Mouse (Mus musculus) fibroblast of lung, adult 2 months (primary cell): ENCODE measurements around the gene Txn2.

ENCODE experiments used
- DNase-seq: peaks from one replicate; pipeline ENCODE4 v3.0.0-alpha.2; 2011; ENCODE audit warnings: low read depth

Txn2 gene

GRCm38 (mm10) chr15:77906545-77906944, 22.3 kb downstream of the Txn2 start:
- no peak for DNase-seq

DNA sequence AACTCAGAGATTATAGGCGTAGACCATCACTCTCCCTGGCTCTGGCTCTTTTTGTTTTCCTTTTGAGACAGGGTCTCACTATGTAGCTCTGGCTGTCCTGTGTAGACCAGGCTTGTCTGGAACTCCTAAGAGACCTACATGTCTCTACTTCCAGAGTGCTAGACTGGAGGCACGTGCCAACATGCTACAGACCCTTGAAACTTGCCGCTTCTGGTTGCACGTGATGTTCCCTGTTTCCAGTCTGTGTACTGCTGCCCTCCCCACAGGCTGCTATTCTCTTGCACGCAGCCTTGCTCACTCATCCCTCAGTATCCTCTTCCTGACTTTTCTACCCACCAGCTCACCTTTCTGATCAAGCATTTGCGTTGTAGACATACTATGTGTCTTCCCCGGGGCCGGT, 22.7 kb downstream of the Txn2 start:
- no peak for DNase-seq

GRCm38 (mm10) chr15:77905275-77905970, 23.4 kb downstream of the Txn2 start:
- DNase-seq, result no peak

GRCm38 (mm10) chr15:77904363-77904892, 24.4 kb downstream of the Txn2 start:
- DNase-seq, result no peak

GRCm38 (mm10) chr15:77903176-77903575, 25.6 kb downstream of the Txn2 start:
- no peak for DNase-seq

GRCm38 (mm10) chr15:77894926-77895325, 33.9 kb downstream of the Txn2 start:
- no peak for DNase-seq

GRCm38 (mm10) chr15:77893292-77893691, 35.5 kb downstream of the Txn2 start:
- DNase-seq, result no peak

DNA sequence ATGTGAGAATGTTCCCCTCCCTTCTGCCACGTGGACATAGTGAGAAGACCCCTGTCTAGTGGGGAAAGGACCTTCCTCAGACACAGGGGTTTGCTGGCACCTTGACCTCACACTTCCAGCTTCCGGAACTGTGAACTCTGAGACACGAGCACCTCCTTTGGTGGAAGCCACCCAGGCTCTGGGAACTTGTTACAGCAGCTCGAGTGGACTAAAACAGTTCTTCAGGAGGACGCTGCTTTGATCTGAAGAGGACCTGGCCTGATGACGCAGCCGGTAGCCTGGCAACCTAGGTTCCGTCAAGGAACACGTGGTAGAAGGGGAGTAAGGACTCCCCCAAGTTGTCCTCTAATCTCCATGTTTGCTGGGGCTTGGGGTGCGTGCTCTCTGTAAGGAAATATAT, 36.4 kb downstream of the Txn2 start:
- DNase-seq, result no peak

DNA sequence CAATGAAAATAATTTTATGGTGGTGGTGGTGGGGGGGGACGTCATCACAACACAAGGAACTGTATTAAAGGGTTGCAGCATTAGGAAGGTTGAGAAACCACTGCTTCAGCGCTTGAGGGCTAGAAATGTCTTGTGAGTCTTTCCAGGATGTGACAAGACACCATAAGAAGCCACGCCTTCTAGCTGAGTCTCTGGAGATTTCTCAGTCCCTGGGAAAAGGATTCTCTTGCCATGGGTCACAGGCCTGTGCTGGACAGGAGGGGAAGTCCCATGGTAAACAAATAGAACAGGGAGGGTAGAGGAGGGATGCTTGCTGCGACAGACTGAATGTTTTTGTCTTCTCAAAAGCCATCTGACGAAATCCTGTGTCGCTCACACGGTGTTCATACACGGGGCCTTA, 37.0 kb downstream of the Txn2 start:
- DNase-seq, result no peak

DNA sequence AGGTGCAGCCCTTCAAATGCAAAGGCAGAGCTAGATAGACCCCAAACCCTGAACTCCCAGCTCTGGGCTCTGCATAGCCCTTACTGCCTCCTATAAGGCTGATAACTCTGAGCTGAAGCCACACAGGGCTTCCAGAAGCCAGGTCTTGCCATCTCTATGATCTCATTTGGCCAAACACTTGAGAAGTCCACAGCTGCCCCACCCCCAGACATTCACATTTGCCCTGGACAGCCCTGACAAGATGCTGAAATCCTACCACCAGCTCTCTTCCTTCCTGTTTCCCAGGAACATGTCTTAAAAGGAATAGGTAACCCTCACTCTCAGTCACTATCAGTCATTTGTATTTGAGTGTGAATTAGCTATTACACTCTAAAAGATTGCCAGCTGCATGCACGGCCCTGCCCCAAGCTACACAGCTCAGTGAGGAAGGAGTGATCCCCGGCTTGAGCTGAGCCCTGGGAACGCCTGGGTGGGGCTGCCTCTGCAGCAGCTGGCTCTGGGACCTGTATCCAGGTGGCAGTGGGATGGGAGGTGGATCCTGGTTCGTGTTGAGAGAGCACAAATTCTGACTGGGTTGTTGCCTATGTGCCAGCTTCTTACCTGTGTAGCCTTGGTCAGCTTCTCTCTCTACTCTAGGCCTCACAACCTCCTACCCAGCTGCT, 38.9 kb downstream of the Txn2 start:
- no peak for DNase-seq

- DNase-seq, result peak; percentile 95
Measured at GRCm38 (mm10) chr15:77888286-77888685, 40.5 kb downstream of the Txn2 start.

- DNase-seq, result no peak
Measured at GRCm38 (mm10) chr15:77887093-77887488, 41.7 kb downstream of the Txn2 start.

- no peak for DNase-seq
Measured at GRCm38 (mm10) chr15:77886369-77887092, 42.3 kb downstream of the Txn2 start.

DNA sequence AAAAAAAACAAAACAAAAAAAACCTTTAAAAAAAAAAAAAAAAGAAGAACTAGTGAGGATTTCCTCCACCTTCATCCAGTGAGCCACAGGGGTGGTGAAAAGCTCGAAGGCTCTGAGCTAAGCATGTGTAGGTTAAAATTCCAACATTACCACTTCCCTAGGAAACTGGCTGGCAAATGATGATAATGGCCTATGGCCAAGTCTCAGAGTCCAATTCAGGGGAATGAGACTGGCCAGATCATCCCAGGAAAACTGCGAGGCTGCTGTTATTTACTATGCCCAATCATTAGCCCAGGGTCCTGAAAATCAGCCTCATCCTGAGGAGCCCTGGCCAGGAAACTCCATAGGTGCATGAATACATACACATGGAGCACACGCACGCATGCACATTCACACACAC, 42.9 kb downstream of the Txn2 start:
- DNase-seq, result no peak

GRCm38 (mm10) chr15:77885159-77885558, 43.6 kb downstream of the Txn2 start:
- DNase-seq, result no peak

- DNase-seq, result no peak
Measured at GRCm38 (mm10) chr15:77883697-77884010, 45.2 kb downstream of the Txn2 start.

DNA sequence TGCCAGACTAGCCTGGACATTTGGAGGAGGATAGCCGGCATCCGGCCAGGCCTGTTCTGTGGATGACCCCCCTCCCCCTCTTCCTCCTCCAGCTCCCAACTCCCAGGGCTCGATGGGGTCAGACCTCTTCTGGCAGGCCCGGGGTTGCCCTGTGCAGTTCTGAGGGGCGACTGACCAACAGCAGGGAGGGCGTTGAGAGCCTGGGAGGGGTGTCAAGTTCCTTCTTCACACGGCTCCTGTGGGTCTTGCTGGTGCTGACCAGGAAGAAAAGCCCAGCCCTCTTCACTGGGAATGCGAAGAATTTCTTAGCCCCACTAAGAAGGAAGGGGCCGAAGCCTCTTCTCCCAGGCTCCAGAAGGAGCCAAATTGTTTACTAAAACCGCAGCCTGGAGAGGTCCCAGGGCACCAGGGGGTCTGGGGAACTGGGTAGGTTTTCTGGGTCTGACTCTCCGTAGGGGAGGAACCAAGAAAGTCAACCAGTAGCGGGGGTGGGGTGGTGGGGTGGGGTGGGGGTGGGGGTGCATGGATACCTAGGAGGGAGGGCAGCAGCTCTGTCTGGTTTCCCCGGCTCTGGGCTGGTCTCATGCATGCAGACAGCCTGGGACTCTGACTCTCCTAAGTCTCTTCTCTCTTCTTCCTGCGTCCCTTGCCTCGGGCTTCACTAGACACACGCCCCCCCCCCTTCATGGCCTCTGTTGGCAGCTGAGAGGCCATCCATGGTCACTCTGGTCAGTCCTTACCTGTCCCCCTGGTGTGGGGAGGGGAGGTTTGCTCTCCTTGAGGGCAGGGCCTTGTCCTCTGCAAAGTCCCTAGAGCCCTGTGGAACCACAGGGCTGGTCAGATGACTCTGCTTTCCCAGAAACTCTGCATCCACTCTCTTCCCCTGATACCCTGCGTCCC, 45.8 kb downstream of the Txn2 start:
- peak; percentile 96 for DNase-seq

GRCm38 (mm10) chr15:77882297-77882696, 46.5 kb downstream of the Txn2 start:
- no peak for DNase-seq

DNA sequence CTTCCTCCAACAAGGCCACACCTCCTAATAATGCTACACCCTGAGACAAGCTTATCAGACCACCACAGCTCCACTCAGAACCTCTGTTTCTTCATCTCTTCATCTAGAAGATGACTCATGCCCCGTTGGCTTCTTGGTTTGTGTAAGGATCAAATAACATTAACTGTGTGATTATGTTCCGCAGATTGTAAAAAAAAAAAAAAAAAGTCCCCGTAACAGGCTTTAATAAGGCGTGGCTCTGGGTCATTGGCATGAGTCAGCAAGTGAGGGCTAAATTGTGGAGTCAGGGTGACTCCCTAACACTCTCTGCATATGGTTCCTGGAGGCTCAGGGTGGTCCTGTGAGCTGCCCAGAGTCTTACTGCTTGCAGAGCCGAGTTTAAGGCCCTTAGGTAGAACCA, 47.1 kb downstream of the Txn2 start:
- DNase-seq, result peak; percentile 77

GRCm38 (mm10) chr15:77880738-77881137, 48.1 kb downstream of the Txn2 start:
- no peak for DNase-seq

DNA sequence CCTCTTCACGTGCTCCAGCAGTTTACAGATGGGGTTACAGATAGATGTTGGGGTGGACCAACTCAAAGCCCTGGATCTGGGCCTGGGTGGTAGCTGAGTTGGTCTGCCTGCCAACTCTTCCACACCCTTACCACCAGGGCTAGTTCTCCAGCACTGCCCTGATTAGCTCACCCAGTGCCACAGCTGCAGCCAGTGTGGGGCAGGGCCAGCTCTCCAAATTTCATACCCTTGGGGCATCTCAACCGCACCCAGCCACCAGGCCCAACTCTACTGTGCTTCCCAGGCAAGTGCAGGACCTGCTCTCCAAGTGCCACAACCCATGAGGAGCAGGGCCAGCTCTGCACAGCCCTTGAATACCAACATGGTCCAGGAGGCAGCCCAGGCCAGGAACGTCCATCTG, 49.0 kb downstream of the Txn2 start:
- DNase-seq, result no peak

DNA sequence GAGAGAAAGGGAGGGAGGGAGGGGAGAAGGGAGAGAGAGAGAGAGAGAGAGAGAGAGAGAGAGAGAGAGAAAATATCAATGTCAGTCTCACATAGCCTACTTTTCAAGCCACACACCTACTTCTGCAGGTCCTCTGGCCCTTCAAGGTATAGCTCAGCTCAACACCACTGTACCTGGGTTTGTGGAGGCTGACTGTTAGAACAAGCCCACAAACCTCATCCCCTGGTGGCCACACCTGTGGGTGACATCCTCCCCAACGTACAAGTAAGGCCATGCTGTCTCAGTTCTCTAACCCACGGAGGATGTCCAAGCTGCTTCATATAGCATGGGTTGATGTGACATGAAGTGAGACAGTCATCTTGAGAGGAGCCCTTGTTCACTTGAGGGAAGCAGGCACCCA, 51.6 kb downstream of the Txn2 start:
- DNase-seq, result no peak
